Mouse (Mus musculus): ENCODE measurements at regions not wholly inside any gene's neighbourhood (a gene's known extent, or its start where the extent isn't known, plus 50 kb on each side); places are given as distances from the start of the nearest gene placed in this dataset.

DNA sequence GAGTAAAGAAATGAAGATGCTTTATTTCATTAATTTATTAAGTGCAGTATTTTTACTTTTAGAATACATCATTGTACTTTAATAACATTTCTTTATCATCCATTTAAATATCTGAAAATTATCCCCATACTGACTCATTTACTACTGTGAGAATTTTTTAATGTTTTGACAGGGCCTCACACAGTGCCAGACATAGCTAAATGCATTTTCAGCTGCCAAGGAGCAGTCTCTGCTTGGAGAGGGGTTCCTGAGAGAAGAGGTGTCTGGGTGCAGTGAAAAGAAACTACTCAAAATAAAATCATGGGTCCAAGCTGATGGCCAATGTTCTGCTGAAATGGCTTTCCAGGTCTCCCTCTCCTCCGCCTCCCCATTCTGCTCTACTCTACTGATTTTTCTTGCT is 1116.3 kb upstream of the Ppp6c start:
- no peak for DNase-seq (ENCODE audit: low read depth, low spot score)

DNA sequence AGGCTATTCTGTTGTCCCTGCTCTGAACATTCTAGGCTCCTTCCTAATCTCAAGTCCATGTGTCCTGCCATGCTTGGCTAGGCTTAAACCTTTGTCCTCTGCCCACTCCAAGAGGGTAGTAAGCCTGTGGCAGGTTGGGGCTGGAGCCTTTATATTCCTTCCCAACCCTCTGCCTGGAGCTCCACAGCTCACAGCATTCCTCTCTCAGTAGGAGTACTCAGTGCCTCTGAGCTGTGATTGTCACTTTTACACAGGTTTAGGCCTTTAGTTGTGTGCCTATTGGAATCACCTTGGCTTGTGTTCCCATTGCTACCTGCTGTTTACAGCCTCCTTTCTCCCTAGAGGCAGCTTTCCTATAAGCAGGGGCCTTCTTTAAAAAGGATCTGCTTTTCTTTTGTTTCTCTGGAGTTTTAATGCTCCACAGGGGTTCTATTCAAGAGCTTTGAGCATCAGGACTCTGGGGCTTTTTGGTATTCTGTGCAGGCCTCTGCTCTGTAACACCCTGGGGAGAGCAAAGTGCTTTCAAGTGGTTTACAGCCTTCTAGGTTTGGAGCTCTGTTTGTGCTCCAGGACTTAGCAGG is 1106.1 kb upstream of the Ppp6c start:
- DNase-seq (ENCODE audit: low read depth, low spot score), result peak; percentile 86

DNA sequence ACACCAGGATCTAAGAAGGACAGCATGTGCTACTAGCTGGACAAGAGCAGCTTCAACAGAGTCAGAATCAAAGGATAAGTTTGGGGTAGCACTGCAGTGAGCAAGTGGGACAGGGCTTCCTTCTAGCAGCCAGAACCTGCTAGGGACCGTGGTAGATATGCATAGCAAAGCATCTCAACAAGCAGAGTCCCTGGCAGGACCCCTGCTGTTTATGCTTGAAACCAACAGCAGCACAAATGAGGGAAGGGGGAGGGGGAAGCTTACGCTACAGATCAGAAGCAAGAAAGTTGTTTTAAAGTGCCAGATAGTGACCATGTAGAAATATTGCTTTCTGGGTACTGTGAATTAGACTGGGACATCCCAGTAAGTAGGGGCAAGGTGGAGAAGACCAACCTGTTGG is 1095.3 kb upstream of the Ppp6c start:
- DNase-seq (ENCODE audit: low read depth, low spot score), result peak; percentile 41

DNA sequence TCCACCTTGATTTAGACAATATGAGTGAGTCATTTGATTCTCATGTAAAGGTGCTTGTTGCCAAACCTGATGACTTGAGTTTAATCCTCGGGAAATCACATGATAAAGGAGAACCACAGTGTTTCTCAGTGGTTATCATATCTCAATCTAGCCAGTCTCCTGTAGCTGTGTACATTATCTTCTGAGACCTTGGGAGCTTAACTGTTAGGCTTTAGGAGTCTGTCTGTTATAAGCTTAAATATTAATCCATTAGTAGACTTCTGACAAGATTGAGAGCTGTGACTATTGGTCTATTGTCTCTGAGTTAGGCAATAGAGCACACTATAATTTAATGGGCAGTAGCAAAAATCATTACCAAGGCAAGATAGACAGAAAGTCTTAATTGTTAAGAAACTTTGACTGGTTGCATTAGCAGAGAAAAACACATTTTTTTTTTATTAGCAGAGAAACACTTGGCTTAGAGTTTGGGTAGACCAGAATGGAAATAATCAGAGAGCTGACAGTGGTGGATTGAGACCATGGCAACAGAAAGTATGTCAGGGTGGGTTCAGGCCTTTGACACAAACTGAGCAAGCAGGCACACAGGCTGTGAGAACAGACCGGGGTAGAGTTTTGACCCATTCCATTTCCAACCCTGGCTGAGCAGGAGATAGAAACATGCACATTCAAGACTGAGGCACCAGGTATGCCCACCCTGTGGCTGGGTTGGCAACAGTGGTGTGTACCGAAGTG is 1094.6 kb upstream of the Ppp6c start:
- DNase-seq (ENCODE audit: low read depth, low spot score), result no peak
